Mouse (Mus musculus) liver, embryonic 14.5 days (tissue): ENCODE data around the gene Myo18a.

Source experiments
- CTCF ChIP-seq: IDR thresholded peaks from 2 replicates; pipeline ENCODE4 v1.5.1; 2016; ENCODE audit warnings: antibody characterized with exemption, low read depth, control low read depth
- EP300 ChIP-seq: IDR thresholded peaks from 2 replicates; pipeline ENCODE4 v1.6.1; 2016; ENCODE audit warnings: antibody characterized with exemption, low read depth

DNA sequence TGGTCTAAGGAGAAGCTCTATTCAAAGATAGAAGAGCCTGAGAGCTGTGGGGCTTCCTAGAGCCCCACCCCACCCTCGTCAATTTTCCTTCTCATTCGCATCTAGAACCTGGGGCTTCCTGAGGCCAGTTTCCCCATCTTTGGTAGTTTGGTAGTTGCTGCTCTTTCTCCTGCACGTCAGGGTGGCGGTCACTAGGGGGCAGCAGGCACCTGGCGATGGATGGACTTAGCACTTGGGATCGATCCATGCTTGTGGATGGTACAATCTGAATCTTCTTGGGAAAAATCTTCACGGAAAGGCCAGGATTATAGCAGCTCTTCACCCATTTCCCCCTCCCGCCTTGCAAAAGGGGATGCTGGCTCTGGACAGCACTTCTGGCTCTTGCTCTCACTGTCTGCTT, 58.6 kb downstream of the Myo18a start:
- TF ChIP-seq CTCF: peak; percentile 91
- TF ChIP-seq EP300: no peak
